In the genomic region with DNA sequence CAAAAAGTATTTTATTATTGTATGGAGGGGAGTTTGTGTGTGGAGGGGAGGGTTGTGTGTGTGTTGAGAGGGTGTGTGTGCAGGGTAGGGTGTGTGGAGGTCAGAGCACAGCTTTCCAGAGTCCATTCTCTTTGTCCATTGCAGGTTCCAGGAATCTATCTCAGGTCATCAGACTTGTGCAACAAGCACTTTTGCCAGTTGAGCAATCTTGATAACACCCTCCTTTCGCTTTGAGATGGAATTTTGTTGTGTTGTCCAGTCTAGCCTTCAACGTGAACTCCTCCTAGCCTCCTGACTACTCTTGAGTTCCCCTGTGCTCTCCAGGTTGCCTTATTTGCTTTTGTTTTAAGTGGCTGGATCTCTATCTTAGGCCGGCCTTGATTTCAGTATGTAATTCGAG, we compare ENCODE assay signal across 11 mouse cellular contexts.
"Had no signal": no experiment of that assay in that cellular context is flagged by ENCODE, and none has a peak within 500 bp of the region (broad histone marks: within the 10 kb centered on the region; RNA-seq: fewer than 3 reads in every experiment).

No protein-coding gene starts in this region.

- DNase-seq: kidney, adult 8-10 months; kidney, postnatal 25 days; right cerebral cortex, adult 18-20 months; right cerebral cortex, postnatal 25 days; thymus, postnatal 36 days had no signal

- H3K4me1 ChIP-seq: limb, embryonic 10.5 days; lung, embryonic 15.5 days; midbrain, embryonic 13.5 days had no signal

- H3K27ac ChIP-seq: left cerebral cortex, adult 2 months; limb, embryonic 10.5 days; lung, embryonic 15.5 days; midbrain, embryonic 13.5 days had no signal

- H3K4me3 ChIP-seq: left cerebral cortex, adult 2 months; limb, embryonic 10.5 days; lung, embryonic 15.5 days; midbrain, embryonic 13.5 days had no signal

- ATAC-seq: inflammation-experienced regulatory T-cells, adult 6 months; intestine, postnatal 0 days; midbrain, embryonic 13.5 days had no signal

- H3K36me3 ChIP-seq: midbrain, embryonic 13.5 days had no signal

- H3K9me3 ChIP-seq: limb, embryonic 10.5 days; lung, embryonic 15.5 days; midbrain, embryonic 13.5 days had no signal

- H3K27me3 ChIP-seq: lung, embryonic 15.5 days; midbrain, embryonic 13.5 days had no signal

- H3K4me2 ChIP-seq: lung, embryonic 15.5 days; midbrain, embryonic 13.5 days had no signal

- H3K9ac ChIP-seq: lung, embryonic 15.5 days; midbrain, embryonic 13.5 days had no signal
